Mouse (Mus musculus) neutrophil, adult 59 days (primary cell): ENCODE data around the gene Pdgfra. TPM values are rescaled to one million over a fixed set of nuclear protein-coding genes. Genes with fewer than 3 reads are reported as not detected.

ENCODE experiments used
- total RNA-seq, 2 experiments: library from RNA; stranded (reverse); gene quantifications; 1 replicate in 1 of 2; 2 replicates in 1 of 2; pipeline ENCODE4 v1.2.4; 2023

Gene Pdgfra
- under 1 TPM; 0.18 to 0.24 TPM for total RNA-seq

DNA sequence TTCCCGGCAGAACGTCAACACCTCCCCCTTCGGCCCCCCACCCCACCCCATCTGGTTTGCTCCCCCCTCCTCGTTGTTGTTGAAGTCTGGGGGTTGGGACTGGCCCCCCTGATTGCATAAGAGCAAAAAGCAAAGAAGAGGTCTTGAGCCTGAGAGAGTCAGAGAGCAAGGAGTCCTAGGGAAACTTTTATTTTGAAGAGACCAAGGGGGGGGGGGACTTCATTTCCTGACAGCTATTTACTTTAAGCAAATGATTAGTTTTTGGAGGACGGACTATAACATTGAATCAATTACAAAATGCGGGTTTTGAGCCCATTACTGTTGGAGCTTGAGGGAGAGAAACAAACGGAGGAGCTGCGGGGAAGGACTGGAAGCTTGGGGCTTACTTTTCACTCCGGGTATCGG is at the start of gene Pdgfra:
Gene Pdgfra (plus strand): TSS at position 272 of the 405 bp plus-strand sequence.

Other genes with a start within 250 kb of the Pdgfra start
- gene Chic2, start 107.5 kb upstream of the Pdgfra start, total RNA-seq, result 10 to 100 TPM; 48.9 to 51.8 TPM
- not detected for gene Gsx2, start 76.7 kb upstream of the Pdgfra start, total RNA-seq